Mouse (Mus musculus) stomach, postnatal 0 days (tissue): Measurements from ENCODE around the gene Rtn1. TPM values are rescaled to one million over a fixed set of nuclear protein-coding genes. Genes with fewer than 3 reads are reported as not detected.

Experiments
- ATAC-seq: fragments of 200-750 bp; cut with Nextera tagmentation; 2 replicates; pipeline ENCODE4 v1.8.0; 2017; ENCODE audit not compliant: low FRiP score, low TSS enrichment
- DNase-seq: peaks from one replicate; pipeline ENCODE4 v3.0.0-alpha.2; 2016; ENCODE audit warnings: low spot score
- H3K27ac ChIP-seq: fragments of 300-500 bp; sonication (generic); replicated peaks from 2 replicates; pipeline ENCODE4 v1.5.1; 2014; ENCODE audit warnings: mild to moderate bottlenecking, control low read depth
- H3K27me3 ChIP-seq: fragments of 300-500 bp; sonication (generic); 2 replicates; pipeline ENCODE4 v1.6.1; 2014; ENCODE audit warnings: low read length; ENCODE audit not compliant: control insufficient read depth, insufficient read depth
- H3K36me3 ChIP-seq: fragments of 300-500 bp; sonication (generic); 2 replicates; pipeline ENCODE4 v1.6.1; 2014; ENCODE audit warnings: low read length, mixed read lengths; ENCODE audit not compliant: control insufficient read depth, insufficient read depth
- H3K4me1 ChIP-seq: fragments of 300-500 bp; sonication (generic); replicated peaks from 2 replicates; pipeline ENCODE4 v1.6.1; 2014; ENCODE audit warnings: antibody characterized with exemption; ENCODE audit not compliant: control insufficient read depth, insufficient read depth
- H3K4me2 ChIP-seq: fragments of 300-500 bp; sonication (generic); replicated peaks from 2 replicates; pipeline ENCODE4 v1.6.1; 2014; ENCODE audit warnings: low read depth, mild to moderate bottlenecking, control low read depth, moderate library complexity
- H3K4me3 ChIP-seq: fragments of 300-500 bp; sonication (generic); 2 replicates; pipeline ENCODE4 v1.5.1; 2014; ENCODE audit warnings: low read depth, low read length, control low read depth
- H3K9ac ChIP-seq: fragments of 300-500 bp; sonication (generic); 2 replicates; pipeline ENCODE4 v1.6.1; 2014; ENCODE audit warnings: mild to moderate bottlenecking, low read length, control low read depth, mixed read lengths
- H3K9me3 ChIP-seq: fragments of 300-500 bp; sonication (generic); 2 replicates; pipeline ENCODE4 v1.6.1; 2016; ENCODE audit warnings: low read length; ENCODE audit not compliant: control insufficient read depth
- CTCF ChIP-seq: IDR thresholded peaks from 2 replicates; pipeline ENCODE4 v1.5.1; 2016; ENCODE audit warnings: antibody characterized with exemption, low read depth, mild to moderate bottlenecking, moderate library complexity
- EP300 ChIP-seq: optimal IDR thresholded peaks from 2 replicates; pipeline ENCODE3; 2016; ENCODE audit warnings: antibody characterized with exemption
- WGBS: fragments of 180-500 bp; shearing (Covaris S2); extraction: QIAGEN DNeasy Blood & Tissue Kit; methylation state at CpG from one replicate; pipeline ENCODE4 v1.1.7; 2014; 5-methylcytosine and 5-hydroxymethylcytosine counted together
- polyA plus RNA-seq: library from polyadenylated mRNA; unstranded; fragments of >200 nt; fragmentation: Nextera tagmentation; extraction: Ambion mirVana; gene quantifications from 2 replicates; pipeline ENCODE4 v1.2.1, GENCODE M21; 2015

Gene Rtn1
- polyA plus RNA-seq, 1 experiment from 2014 or later = 47.1 TPM

DNA sequence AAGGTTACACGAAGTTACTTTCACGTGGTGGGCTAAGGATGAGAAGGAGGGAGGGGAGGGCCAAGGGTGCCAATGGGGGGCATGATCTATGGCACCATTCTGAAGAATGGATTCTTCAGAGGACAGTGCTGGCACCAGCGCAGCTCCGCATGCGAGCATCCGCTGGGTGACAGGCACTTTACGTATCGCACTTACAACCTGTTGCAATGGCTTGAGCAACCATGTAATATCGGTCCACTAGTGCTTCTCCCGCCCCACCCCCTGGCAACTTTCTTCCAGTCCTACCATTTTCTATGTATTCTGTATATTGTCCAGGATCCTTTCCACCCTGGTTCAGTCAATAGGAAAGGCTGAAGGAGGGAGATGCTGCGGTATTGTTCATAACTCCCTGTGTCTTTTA lies 102.6 kb downstream of the Rtn1 start:
- WGBS = 93% methylated on average over 11 of the region's 11 CpGs
- TF ChIP-seq EP300 = no peak
- no peak for TF ChIP-seq CTCF
- DNase-seq = no peak

DNA sequence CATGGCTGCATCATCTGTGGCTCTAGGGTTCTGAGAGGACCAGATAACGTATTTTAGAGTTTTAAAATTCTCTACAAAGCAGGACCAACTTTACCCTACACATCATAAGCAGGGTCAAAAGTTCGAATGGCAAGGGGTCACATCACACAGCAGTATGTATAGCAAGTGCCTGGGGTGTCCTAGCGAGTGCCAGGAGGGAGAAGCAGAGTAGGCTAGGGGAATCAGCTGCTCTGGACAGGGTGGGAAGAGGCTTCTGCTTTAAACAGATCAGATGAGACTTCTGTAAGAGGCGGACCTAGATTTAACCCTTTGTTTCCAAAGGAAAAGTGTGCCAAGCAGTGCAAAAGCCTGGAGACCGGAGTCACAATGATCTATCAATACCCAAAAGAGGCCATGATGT lies 103.4 kb downstream of the Rtn1 start:
- Histone ChIP-seq H3K27me3 (no peaks in the 10 kb centered on the region), H3K27ac (no peak overlapping the region), H3K36me3 (no peaks in the 10 kb centered on the region), H3K9ac (no peak overlapping the region), H3K4me3 (no peak overlapping the region), H3K9me3 (no peaks in the 10 kb centered on the region), H3K4me1 (no peaks in the 10 kb centered on the region), H3K4me2 (no peak overlapping the region)
- DNase-seq (no peak), ATAC-seq (no peak)
- 54% methylated on average over 5 of the region's 5 CpGs for WGBS
- TF ChIP-seq EP300 = no peak
- TF ChIP-seq CTCF = no peak

More for the DNA sequence above, 102.6 kb downstream of the Rtn1 start:
- no peak overlapping the region for H3K4me2 ChIP-seq
- H3K9ac ChIP-seq = no peak overlapping the region
- ATAC-seq = no peak
- H3K36me3 ChIP-seq = no peaks in the 10 kb centered on the region
- no peak overlapping the region for H3K27ac ChIP-seq
- H3K27me3 ChIP-seq = no peaks in the 10 kb centered on the region
- H3K4me1 ChIP-seq = no peaks in the 10 kb centered on the region
- no peak overlapping the region for H3K4me3 ChIP-seq
- no peaks in the 10 kb centered on the region for H3K9me3 ChIP-seq

DNA sequence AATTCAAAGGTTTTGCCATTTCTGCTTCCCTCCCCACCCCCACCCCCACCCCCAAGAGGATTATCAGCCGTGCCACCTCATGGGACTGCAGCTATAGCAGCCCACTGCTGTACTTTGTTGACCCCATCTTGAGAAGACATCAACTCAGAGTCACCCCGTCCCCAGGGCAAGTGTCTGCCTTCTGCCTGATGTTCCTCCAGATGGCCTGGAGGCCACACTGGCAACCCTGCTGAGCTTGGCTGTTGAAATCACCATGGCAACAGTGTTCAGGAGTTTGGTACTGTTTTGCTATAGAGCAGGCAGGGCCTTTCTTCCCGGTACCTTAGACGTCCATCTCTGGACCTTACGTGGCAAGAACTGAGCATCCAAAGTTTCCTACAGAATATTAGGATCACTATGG lies 103.9 kb downstream of the Rtn1 start:
- 61% methylated on average over 5 of the region's 5 CpGs for WGBS
- no peak overlapping the region for H3K9ac ChIP-seq
- H3K27ac ChIP-seq = no peak overlapping the region
- H3K27me3 ChIP-seq = no peaks in the 10 kb centered on the region
- H3K9me3 ChIP-seq = no peaks in the 10 kb centered on the region
- TF ChIP-seq EP300 (no peak), CTCF (no peak)
- DNase-seq (no peak), ATAC-seq (no peak)
- no peak overlapping the region for H3K4me2 ChIP-seq
- no peaks in the 10 kb centered on the region for H3K4me1 ChIP-seq
- no peaks in the 10 kb centered on the region for H3K36me3 ChIP-seq
- H3K4me3 ChIP-seq = no peak overlapping the region

DNA sequence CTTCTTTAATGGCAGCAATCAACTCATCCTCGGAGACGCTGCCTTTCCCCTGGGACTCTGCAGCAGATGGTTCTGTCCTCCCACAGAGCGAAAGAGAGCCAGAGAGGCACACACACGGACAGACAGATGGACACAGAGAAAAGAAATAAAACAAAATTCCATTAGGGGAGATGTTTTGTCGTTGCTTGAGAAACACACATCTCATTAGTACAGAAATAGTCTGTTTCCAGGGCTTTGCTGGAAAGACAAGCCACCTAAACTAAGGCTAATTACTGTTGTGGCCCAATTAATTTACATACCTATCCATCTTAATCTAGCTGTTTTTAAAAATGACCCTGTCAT lies 104.5 kb downstream of the Rtn1 start:
- Histone ChIP-seq H3K4me3 (no peak overlapping the region), H3K36me3 (no peaks in the 10 kb centered on the region), H3K4me2 (no peak overlapping the region), H3K4me1 (no peaks in the 10 kb centered on the region), H3K27ac (no peak overlapping the region), H3K9ac (no peak overlapping the region), H3K9me3 (no peaks in the 10 kb centered on the region), H3K27me3 (no peaks in the 10 kb centered on the region)
- TF ChIP-seq EP300 (no peak), CTCF (no peak)
- DNase-seq (no peak), ATAC-seq (no peak)
- WGBS = 71% methylated on average over 5 of the region's 5 CpGs

DNA sequence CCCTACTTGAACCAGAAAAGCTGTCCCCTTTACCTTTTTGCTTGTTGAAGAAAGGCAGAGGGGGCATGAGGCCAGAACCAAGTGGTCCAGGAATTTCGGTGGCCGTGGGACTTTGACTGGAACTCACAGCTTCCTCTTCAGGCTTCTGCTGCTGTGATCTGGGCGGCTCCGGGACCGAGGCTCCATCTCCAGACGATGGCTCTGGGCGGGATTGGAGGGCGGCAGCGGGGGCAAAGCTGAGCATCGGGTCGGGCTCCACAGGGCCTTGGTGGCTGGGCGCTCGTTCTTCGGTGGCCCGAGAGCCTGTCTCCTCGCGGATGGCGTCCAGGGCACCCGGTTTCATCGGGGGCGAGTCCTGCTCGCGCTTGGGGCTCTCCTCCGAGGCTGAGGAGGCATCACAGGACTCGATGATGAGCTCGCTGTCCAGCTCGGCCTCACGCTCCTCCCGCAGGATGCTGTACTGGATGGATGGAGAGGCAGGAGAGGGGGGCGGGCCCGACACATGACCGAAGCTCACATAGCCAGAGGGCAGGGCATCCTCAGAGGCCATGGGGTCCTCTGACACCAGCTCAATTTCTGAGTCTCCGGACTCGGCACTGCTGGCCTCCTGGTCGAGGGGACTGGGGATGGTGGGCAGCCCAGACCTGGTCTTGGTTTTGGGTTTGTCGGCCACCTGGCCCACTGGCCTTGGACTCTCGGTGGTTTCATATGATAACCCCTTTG lies 105.1 kb downstream of the Rtn1 start:
- Histone ChIP-seq H3K27ac (no peak overlapping the region), H3K9me3 (no peaks in the 10 kb centered on the region), H3K4me2 (no peak overlapping the region), H3K9ac (no peak overlapping the region), H3K4me3 (no peak overlapping the region), H3K4me1 (no peaks in the 10 kb centered on the region), H3K27me3 (no peaks in the 10 kb centered on the region), H3K36me3 (no peaks in the 10 kb centered on the region)
- TF ChIP-seq CTCF = no peak
- no peak for TF ChIP-seq EP300
- DNase-seq = no peak
- 69% methylated on average over 37 of the region's 37 CpGs for WGBS
- no peak for ATAC-seq

DNA sequence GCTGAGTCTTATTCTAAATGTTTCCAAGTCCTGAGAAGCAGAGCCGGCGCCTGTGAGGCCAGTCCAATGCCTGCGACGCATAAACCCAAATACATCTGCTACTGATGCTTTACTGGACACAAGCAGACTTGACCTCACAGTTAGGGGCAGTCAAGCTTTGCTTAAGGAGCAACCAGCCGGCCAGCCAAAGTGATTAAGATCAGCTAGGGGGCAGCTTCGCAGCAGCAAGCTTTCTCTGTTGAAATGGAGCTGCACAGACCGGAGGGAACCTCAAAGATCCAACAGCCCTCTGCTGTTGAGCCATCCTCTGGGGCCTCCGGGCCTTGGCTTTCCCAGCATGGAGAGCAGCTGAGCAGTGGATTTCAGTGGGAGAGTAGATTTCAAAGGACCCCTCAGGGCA lies 107.4 kb downstream of the Rtn1 start:
- Histone ChIP-seq H3K36me3 (no peaks in the 10 kb centered on the region), H3K4me2 (no peak overlapping the region), H3K4me3 (no peak overlapping the region), H3K9ac (no peak overlapping the region), H3K4me1 (no peaks in the 10 kb centered on the region), H3K27me3 (no peaks in the 10 kb centered on the region), H3K9me3 (no peaks in the 10 kb centered on the region), H3K27ac (no peak overlapping the region)
- ATAC-seq (no peak), DNase-seq (no peak)
- TF ChIP-seq EP300 = no peak
- no peak for TF ChIP-seq CTCF
- WGBS = 49% methylated on average over 8 of the region's 8 CpGs
